Mouse (Mus musculus) midbrain, embryonic 16.5 days (tissue): ENCODE results near the gene Grk6. TPM values are rescaled to one million over a fixed set of nuclear protein-coding genes. Genes with fewer than 3 reads are reported as not detected.

ENCODE experiments used
- ATAC-seq: fragments of 200-750 bp; cut with Nextera tagmentation; 2 replicates; pipeline ENCODE4 v1.8.0; 2017; ENCODE audit warnings: moderate TSS enrichment
- H3K27ac ChIP-seq: fragments of 300-500 bp; sonication (generic); 2 replicates; pipeline ENCODE4 v1.5.1; 2014; ENCODE audit warnings: mild to moderate bottlenecking, low read length, mixed read lengths
- H3K27me3 ChIP-seq: fragments of 300-500 bp; sonication (generic); 2 replicates; pipeline ENCODE4 v1.6.1; 2014; ENCODE audit warnings: low read depth, low read length, mixed read lengths; ENCODE audit not compliant: control insufficient read depth, insufficient read depth
- H3K36me3 ChIP-seq: fragments of 300-500 bp; sonication (generic); 2 replicates; pipeline ENCODE4 v1.6.1; 2014; ENCODE audit warnings: mild to moderate bottlenecking, low read length, moderate library complexity, mixed read lengths; ENCODE audit not compliant: control insufficient read depth, insufficient read depth
- H3K4me1 ChIP-seq: fragments of 300-500 bp; sonication (generic); 2 replicates; pipeline ENCODE4 v1.6.1; 2014; ENCODE audit warnings: mild to moderate bottlenecking, low read length, mixed read lengths; ENCODE audit not compliant: control insufficient read depth, insufficient read depth
- H3K4me2 ChIP-seq: fragments of 300-500 bp; sonication (generic); 2 replicates; pipeline ENCODE4 v1.6.1; 2014; ENCODE audit warnings: mild to moderate bottlenecking, low read length, mixed read lengths
- H3K4me3 ChIP-seq: fragments of 300-500 bp; sonication (generic); 2 replicates; pipeline ENCODE4 v1.5.1; 2014; ENCODE audit warnings: low read depth, mild to moderate bottlenecking, low read length, moderate library complexity, mixed read lengths
- H3K9ac ChIP-seq: fragments of 300-500 bp; sonication (generic); 2 replicates; pipeline ENCODE4 v1.6.1; 2014; ENCODE audit warnings: low read depth, low read length, mixed read lengths
- H3K9me3 ChIP-seq: fragments of 300-500 bp; sonication (generic); replicated peaks from 2 replicates; pipeline ENCODE4 v1.6.1; 2014; ENCODE audit warnings: mild to moderate bottlenecking, low read length, mixed read lengths; ENCODE audit not compliant: control insufficient read depth, poor library complexity, severe bottlenecking
- WGBS: fragments of 180-500 bp; shearing (Covaris S2); extraction: QIAGEN DNeasy Blood & Tissue Kit; methylation state at CpG from one replicate; pipeline ENCODE4 v1.1.7; 2014; 5-methylcytosine and 5-hydroxymethylcytosine counted together
- polyA plus RNA-seq: library from polyadenylated mRNA; unstranded; fragments of >200 nt; fragmentation: Nextera tagmentation; extraction: Ambion mirVana; gene quantifications from 2 replicates; pipeline ENCODE4 v1.2.1, GENCODE M21; 2015

Gene Grk6
- polyA plus RNA-seq, 1 experiment from 2014 or later = 28.3 TPM

DNA sequence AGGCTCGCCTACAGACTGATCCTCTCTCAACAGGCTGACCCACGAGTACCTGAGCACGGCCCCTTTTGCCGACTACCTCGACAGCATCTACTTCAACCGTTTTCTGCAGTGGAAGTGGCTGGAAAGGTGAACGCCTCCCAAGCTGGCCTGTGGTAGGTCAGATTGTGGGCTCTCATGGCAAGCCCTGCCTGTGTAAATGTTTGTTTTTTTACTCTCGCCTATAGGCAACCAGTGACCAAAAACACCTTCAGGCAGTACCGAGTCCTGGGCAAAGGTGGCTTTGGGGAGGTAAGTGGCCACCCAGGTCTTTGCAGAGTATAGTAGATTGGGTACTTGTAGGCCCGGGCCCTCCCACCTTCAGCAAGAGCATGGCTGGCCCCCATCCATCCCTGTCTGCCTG, 6.4 kb downstream of the Grk6 start:
- Histone ChIP-seq H3K4me2 (no peak overlapping the region), H3K9ac (no peak overlapping the region), H3K4me3 (no peak overlapping the region), H3K27me3 (no peaks in the 10 kb centered on the region), H3K4me1 (peaks cover 13% of the 10 kb centered on the region), H3K27ac (no peak overlapping the region), H3K9me3 (no peaks in the 10 kb centered on the region), H3K36me3 (peaks cover 26% of the 10 kb centered on the region)
- no peak for ATAC-seq
- 92% methylated on average over 10 of the region's 10 CpGs for WGBS

DNA sequence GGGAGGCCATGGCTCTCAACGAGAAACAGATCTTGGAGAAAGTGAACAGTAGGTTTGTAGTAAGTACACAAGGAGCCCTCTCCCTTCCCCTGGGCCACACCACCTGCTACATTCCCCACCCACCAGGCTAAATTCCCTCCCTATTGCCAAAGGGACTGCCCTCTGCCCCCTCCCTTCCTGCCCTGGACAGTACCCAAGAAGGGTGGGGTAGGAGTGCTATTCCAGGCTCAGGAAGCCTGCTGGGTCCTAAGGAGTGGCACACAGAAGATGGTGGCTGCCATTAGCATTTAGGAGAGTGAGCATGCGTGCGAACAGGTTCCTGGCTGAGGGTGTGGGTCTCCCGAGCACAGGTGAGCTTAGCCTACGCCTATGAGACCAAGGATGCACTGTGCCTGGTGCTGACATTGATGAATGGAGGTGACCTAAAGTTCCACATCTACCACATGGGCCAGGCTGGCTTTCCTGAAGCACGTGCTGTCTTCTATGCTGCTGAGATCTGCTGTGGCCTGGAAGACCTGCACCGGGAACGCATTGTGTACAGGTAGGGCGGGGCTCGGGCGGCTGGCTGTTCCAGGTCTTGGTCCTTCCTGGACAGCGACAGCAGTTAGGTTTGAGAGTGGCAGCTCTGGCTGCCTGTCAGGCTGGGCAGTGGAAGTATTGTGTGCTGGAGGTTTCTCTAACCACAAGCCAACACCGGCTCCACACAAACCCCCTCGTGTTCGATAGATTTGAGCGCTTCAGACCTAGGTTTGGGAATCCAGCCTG, 7.1 kb downstream of the Grk6 start:
- ATAC-seq = no peak
- Histone ChIP-seq H3K9me3 (no peaks in the 10 kb centered on the region), H3K4me1 (peaks cover 7% of the 10 kb centered on the region), H3K4me3 (no peak overlapping the region), H3K27me3 (no peaks in the 10 kb centered on the region), H3K4me2 (no peak overlapping the region), H3K9ac (no peak overlapping the region), H3K27ac (no peak overlapping the region), H3K36me3 (peaks cover 26% of the 10 kb centered on the region)
- WGBS = 96% methylated on average over 16 of the region's 16 CpGs

DNA sequence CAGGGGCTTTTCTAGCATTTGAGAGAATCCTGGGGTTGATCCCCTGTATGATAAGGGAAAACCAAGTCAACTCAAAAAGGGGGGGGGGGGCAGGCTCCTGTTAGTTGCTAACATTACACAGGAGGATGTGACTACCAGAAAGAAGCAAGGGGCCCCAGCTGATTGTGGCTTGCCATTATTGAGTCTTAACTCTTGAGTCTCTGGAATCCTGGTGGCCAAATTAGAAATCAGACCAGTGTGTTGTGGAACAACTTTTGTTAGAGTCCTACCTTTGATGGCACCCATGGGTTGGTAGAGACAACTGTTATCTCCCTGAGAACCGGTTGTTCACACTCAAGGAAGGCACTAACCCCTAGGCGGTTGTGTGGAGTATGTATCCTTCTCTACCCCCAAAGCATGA, 18.1 kb downstream of the Grk6 start:
- 0 out of 2 replicates have a peak, but pooled peaks cover 6% of the 10 kb centered on the region for H3K36me3 ChIP-seq
- peak overlapping the region; percentile 82 for H3K4me2 ChIP-seq
- no peaks in the 10 kb centered on the region for H3K27me3 ChIP-seq
- no peak for ATAC-seq
- H3K9me3 ChIP-seq = no peaks in the 10 kb centered on the region
- H3K9ac ChIP-seq = no peak overlapping the region
- peaks cover 33% of the 10 kb centered on the region for H3K4me1 ChIP-seq
- peak overlapping the region; percentile 97 for H3K27ac ChIP-seq
- H3K4me3 ChIP-seq = no peak overlapping the region
- WGBS = 60% methylated on average over 2 of the region's 2 CpGs

DNA sequence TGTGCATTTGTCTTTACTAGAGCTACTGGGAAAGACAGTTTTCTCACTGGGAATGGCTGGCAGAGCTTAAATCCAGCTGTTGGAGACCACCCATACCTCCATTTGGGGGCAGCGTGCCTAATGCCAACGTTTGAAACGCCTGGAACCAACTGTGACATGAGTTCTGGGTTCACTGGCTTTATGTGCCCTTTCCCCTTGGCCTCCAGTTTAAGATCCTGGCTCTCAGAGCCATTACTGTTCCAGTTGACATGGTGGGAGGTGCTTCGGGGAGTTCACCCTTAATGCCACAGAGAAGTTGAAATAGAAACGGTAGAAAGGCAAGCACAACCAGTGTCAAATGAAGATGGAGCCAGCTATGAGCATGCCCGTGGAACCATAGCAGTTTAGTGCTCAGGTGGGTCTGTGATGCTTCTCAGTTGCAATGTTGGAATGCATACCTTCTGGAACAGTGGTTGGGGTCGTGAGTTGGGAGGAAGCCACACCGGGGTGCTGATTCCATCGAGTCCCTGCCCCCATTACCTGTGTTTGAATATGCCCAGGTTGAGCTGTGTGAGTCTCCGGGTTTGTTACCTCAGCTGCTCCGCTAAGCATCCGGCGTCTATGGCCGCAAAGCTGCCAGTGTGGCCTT, 18.6 kb downstream of the Grk6 start:
- Histone ChIP-seq H3K4me2 (peak overlapping the region; percentile 82), H3K27ac (peak overlapping the region; percentile 97), H3K27me3 (no peaks in the 10 kb centered on the region), H3K9me3 (no peaks in the 10 kb centered on the region), H3K36me3 (0 out of 2 replicates have a peak, but pooled peaks cover 6% of the 10 kb centered on the region), H3K4me1 (peaks cover 33% of the 10 kb centered on the region), H3K9ac (peak overlapping the region; percentile 87), H3K4me3 (peak overlapping the region; percentile 70)
- ATAC-seq = peak; percentile 2; the same call in 1 of the 2 replicates
- WGBS = 7% methylated on average over 14 of the region's 14 CpGs

DNA sequence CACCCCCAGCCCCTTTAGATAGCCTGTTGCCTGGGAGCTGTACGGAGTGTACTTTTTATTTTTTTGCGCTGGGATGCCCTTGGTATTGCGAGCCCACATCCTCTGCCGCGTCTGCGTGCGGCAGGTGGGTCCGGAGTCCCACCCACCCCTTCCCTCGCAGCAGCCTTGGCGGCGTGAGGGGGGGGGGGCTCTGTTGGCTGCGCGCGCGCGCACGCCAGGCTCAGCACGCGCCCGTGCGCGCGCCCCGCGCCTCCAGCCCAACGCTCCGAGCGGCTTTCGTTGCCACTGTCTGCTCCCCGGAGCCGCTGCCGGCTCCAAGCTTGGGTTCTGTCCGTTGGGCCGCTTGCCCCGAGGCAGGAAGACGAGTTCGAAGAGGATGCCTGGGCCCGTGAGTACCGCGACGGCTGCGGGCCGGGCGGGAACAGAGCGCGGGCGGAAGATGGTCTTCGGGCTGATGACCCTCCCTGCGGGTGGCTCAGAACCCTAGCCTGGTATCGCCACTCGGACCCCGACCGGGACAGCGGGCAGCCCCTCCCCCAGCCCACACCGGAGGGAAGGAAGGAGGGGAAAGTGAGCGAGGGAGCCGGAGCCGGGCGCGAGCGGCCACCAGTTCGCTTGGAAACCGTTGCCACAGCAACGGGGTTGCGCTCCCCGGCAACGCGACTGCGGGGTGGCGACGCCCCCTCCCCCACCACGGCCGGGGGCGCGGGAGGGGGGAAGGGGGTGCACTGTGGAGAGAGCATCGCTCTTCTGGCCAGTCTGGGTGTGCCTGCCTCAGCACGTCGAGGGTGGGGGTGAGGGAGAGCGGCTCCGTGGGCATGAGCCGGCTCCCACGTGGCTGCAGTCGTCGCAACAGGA, 19.4 kb downstream of the Grk6 start, which contains the start of gene Prr7:
Gene Prr7, plus strand, starts transcription at position 241 of the 858 bp plus-strand sequence.
- Histone ChIP-seq H3K9me3 (no peaks in the 10 kb centered on the region), H3K36me3 (0 out of 2 replicates have a peak, but pooled peaks cover 6% of the 10 kb centered on the region), H3K4me3 (peak within 1 kb of the TSS; percentile 70), H3K9ac (peak within 1 kb of the TSS; percentile 87), H3K4me1 (peaks cover 41% of the 10 kb centered on the region), H3K4me2 (peak within 1 kb of the TSS; percentile 82), H3K27ac (peak within 1 kb of the TSS; percentile 97), H3K27me3 (no peaks in the 10 kb centered on the region)
- under 1% methylated on average over 72 of the region's 84 CpGs for WGBS
- peak; percentile 83 for ATAC-seq

DNA sequence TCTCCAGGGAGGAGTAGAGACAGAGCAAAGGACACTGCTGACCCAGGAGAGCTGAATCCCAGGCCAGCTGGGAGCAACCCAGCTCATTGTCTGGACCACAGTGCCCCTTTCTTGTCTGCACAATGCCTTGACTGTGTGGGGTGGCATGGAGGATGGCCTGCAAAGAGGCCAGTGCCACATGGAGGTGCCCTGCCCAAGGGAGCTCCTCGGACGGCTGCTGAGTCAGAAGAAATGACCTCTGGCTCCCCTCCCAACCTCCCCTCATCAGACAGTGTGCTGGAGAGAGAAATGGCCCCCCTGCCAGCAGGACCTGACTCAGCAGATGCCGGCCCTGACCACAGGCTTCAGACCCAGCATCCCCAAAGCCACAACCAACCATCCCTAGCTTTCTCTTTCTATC, 20.3 kb downstream of the Grk6 start:
- 0% methylated on average over 3 of the region's 3 CpGs for WGBS
- Histone ChIP-seq H3K27ac (peak overlapping the region; percentile 97), H3K9ac (peak overlapping the region; percentile 87), H3K36me3 (0 out of 2 replicates have a peak, but pooled peaks cover 4% of the 10 kb centered on the region), H3K4me2 (peak overlapping the region; percentile 82), H3K9me3 (no peaks in the 10 kb centered on the region), H3K4me1 (peaks cover 48% of the 10 kb centered on the region), H3K27me3 (no peaks in the 10 kb centered on the region), H3K4me3 (peak overlapping the region; percentile 70)
- peak; percentile 31 for ATAC-seq

DNA sequence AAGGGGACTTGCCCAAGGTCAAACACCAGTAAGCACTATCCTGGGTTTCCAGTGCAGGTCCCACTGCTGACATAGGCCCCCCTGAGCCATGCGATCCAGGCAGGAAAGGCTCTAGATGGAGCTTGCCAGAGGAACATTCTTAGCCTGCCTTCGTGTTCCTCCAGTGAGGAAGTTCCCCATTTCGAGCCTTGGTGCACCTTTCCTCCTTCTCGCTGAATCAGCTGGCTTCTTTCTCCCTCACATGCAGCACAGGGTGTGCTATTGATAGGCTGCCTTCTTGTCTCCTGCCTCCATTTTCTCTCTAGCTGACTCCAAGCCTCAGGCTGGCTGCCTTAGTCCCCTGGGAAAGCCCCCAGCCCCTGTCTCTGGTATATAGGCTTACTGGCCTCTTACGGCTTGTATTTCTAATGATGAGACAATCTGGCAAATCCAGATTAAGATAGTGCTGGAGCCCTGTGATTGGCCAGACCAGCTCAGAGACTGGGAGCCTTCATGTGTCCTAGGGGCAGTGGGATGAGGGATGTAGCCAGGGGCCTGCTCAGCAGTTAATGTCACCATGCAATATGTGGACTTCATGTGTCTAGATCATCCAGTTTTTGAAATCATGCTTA, 21.1 kb downstream of the Grk6 start:
- no peak for ATAC-seq
- Histone ChIP-seq H3K4me3 (peak overlapping the region; percentile 70), H3K9ac (peak overlapping the region; percentile 87), H3K36me3 (0 out of 2 replicates have a peak, but pooled peaks cover 1% of the 10 kb centered on the region), H3K27ac (peak overlapping the region; percentile 97), H3K9me3 (no peaks in the 10 kb centered on the region), H3K4me1 (peaks cover 56% of the 10 kb centered on the region), H3K27me3 (no peaks in the 10 kb centered on the region), H3K4me2 (peak overlapping the region; percentile 82)
- WGBS = 50% methylated on average over 5 of the region's 5 CpGs

DNA sequence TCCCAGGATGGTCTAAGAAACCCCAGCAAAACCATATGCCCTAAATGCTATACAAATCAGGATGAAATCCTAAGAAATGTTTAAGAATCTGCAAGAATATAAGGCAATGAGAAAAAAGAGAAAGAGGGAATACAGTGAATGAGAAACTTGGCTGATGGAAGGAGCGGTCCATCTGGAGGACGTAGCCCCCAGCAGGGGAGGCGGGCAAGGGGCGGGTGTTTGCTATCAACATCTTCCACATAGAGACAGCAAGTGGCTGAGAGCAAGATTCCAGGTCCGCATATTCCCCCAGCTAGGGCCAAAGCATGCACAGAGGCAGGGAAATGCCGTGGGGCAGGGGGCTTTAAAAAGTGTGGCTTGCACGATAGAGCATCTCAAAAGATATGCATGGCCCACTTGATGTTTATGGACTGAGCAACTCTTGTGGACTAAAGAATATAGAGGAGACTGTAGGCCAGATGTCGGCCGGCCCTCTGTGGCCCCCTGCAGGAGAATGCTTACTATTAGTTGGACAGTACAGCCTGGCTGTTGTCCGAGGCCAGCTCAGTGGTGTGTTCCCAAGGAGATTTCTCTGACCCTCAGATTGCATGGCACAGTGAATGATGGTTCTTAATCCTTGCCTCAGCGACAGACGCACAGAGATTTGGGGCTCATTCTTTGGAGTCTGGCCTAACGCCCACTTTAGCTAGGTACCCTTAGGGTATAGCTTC, 24.1 kb downstream of the Grk6 start:
- Histone ChIP-seq H3K4me1 (peaks cover 77% of the 10 kb centered on the region), H3K27me3 (no peaks in the 10 kb centered on the region), H3K9ac (peak overlapping the region; percentile 18; the same call in 1 of the 2 replicates), H3K4me3 (no peak overlapping the region), H3K9me3 (no peaks in the 10 kb centered on the region), H3K27ac (peak overlapping the region; percentile 40; the same call in 1 of the 2 replicates), H3K36me3 (no peaks in the 10 kb centered on the region), H3K4me2 (0 out of 2 replicates have a peak overlapping the region, but pooled peaks have one; percentile 7)
- WGBS = 27% methylated on average over 13 of the region's 13 CpGs
- ATAC-seq = no peak
